Mouse (Mus musculus) right cerebral cortex, postnatal 14 days (tissue): ENCODE results near the gene Apba2.

Experiments
- DNase-seq: peaks from one replicate; pipeline ENCODE4 v3.0.0; 2022

Gene Apba2

GRCm38 (mm10) chr7:64533374-64533773 lies 31.9 kb downstream of the Apba2 start:
- DNase-seq: no peak

GRCm38 (mm10) chr7:64535269-64535668 lies 33.8 kb downstream of the Apba2 start:
- no peak for DNase-seq

- DNase-seq: no peak
These were observed 38.1 kb downstream of the Apba2 start for GRCm38 (mm10) chr7:64539450-64540148.

- no peak for DNase-seq
These were observed 45.3 kb downstream of the Apba2 start for GRCm38 (mm10) chr7:64546801-64547200.

GRCm38 (mm10) chr7:64550856-64551255 lies 49.4 kb downstream of the Apba2 start:
- DNase-seq: peak; percentile 28

GRCm38 (mm10) chr7:64552523-64553190 lies 51.2 kb downstream of the Apba2 start:
- no peak for DNase-seq

- no peak for DNase-seq
These were observed 60.4 kb downstream of the Apba2 start for GRCm38 (mm10) chr7:64561711-64562498.

- DNase-seq: no peak
These were observed 63.5 kb downstream of the Apba2 start for GRCm38 (mm10) chr7:64564891-64565571.

GRCm38 (mm10) chr7:64566371-64567243 lies 65.1 kb downstream of the Apba2 start:
- no peak for DNase-seq

- no peak for DNase-seq
These were observed 67.2 kb downstream of the Apba2 start for GRCm38 (mm10) chr7:64568722-64569121.

GRCm38 (mm10) chr7:64569676-64570075 lies 68.2 kb downstream of the Apba2 start:
- DNase-seq: no peak

GRCm38 (mm10) chr7:64570914-64571313 lies 69.4 kb downstream of the Apba2 start:
- DNase-seq: no peak

GRCm38 (mm10) chr7:64574144-64574543 lies 72.6 kb downstream of the Apba2 start:
- no peak for DNase-seq

- no peak for DNase-seq
These were observed 75.0 kb downstream of the Apba2 start for GRCm38 (mm10) chr7:64576519-64576951.

- DNase-seq: no peak
These were observed 76.7 kb downstream of the Apba2 start for GRCm38 (mm10) chr7:64578176-64578575.

- no peak for DNase-seq
These were observed 78.4 kb downstream of the Apba2 start for GRCm38 (mm10) chr7:64579887-64580286.

GRCm38 (mm10) chr7:64580293-64580692 lies 78.8 kb downstream of the Apba2 start:
- DNase-seq: no peak

- no peak for DNase-seq
These were observed 80.9 kb downstream of the Apba2 start for GRCm38 (mm10) chr7:64582358-64582757.

GRCm38 (mm10) chr7:64583670-64584121 lies 82.2 kb downstream of the Apba2 start:
- DNase-seq: no peak

- DNase-seq: no peak
These were observed 84.6 kb downstream of the Apba2 start for GRCm38 (mm10) chr7:64586133-64586532.

GRCm38 (mm10) chr7:64586571-64586970 lies 85.1 kb downstream of the Apba2 start:
- no peak for DNase-seq
